Mouse (Mus musculus) stomach, embryonic 14.5 days (tissue): ENCODE results near the gene Rorc. TPM values are rescaled to one million over a fixed set of nuclear protein-coding genes. Genes with fewer than 3 reads are reported as not detected.

ENCODE experiments used
- ATAC-seq: fragments of 200-750 bp; cut with Nextera tagmentation; 2 replicates; pipeline ENCODE4 v1.8.0; 2017; ENCODE audit warnings: low read depth, moderate TSS enrichment; ENCODE audit not compliant: insufficient number of reproducible peaks, insufficient read depth, low FRiP score
- H3K27ac ChIP-seq: fragments of 300-500 bp; sonication (generic); 2 replicates; pipeline ENCODE4 v1.5.1; 2014; ENCODE audit warnings: mild to moderate bottlenecking, low read length, moderate library complexity, mixed read lengths
- H3K27me3 ChIP-seq: fragments of 300-500 bp; sonication (generic); 2 replicates; pipeline ENCODE4 v1.6.1; 2014; ENCODE audit warnings: low read length, control low read depth, mixed read lengths; ENCODE audit not compliant: control insufficient read depth, insufficient read depth
- H3K36me3 ChIP-seq: fragments of 300-500 bp; sonication (generic); 2 replicates; pipeline ENCODE4 v1.6.1; 2014; ENCODE audit warnings: mild to moderate bottlenecking, control low read depth, low read length, moderate library complexity, mixed read lengths; ENCODE audit not compliant: control insufficient read depth, insufficient read depth
- H3K4me1 ChIP-seq: fragments of 300-500 bp; sonication (generic); 2 replicates; pipeline ENCODE4 v1.6.1; 2014; ENCODE audit warnings: low read length, control low read depth, mixed read lengths; ENCODE audit not compliant: control insufficient read depth, insufficient read depth
- H3K4me2 ChIP-seq: fragments of 300-500 bp; sonication (generic); replicated peaks from 2 replicates; pipeline ENCODE4 v1.6.1; 2014; ENCODE audit warnings: low read depth, low read length, control low read depth
- H3K4me3 ChIP-seq: fragments of 300-500 bp; sonication (generic); 2 replicates; pipeline ENCODE4 v1.5.1; 2014; ENCODE audit warnings: low read depth, low read length, control low read depth
- H3K9ac ChIP-seq: fragments of 300-500 bp; sonication (generic); replicated peaks from 2 replicates; pipeline ENCODE4 v1.6.1; 2014; ENCODE audit warnings: low read depth, mild to moderate bottlenecking, control low read depth, low read length, moderate library complexity, mixed read lengths
- H3K9me3 ChIP-seq: fragments of 300-500 bp; sonication (generic); 2 replicates; pipeline ENCODE4 v1.6.1; 2016; ENCODE audit warnings: low read depth, low read length, control low read depth; ENCODE audit not compliant: control insufficient read depth
- WGBS: fragments of 180-500 bp; shearing (Covaris S2); extraction: QIAGEN DNeasy Blood & Tissue Kit; methylation state at CpG from one replicate; pipeline ENCODE4 v1.1.7; 2014; 5-methylcytosine and 5-hydroxymethylcytosine counted together
- polyA plus RNA-seq: library from polyadenylated mRNA; unstranded; fragments of >200 nt; fragmentation: Nextera tagmentation; extraction: Ambion mirVana; gene quantifications from 2 replicates; pipeline ENCODE4 v1.2.1, GENCODE M21; 2014

Rorc gene
- polyA plus RNA-seq, 1 experiment from 2014 or later: 5.3 TPM

DNA sequence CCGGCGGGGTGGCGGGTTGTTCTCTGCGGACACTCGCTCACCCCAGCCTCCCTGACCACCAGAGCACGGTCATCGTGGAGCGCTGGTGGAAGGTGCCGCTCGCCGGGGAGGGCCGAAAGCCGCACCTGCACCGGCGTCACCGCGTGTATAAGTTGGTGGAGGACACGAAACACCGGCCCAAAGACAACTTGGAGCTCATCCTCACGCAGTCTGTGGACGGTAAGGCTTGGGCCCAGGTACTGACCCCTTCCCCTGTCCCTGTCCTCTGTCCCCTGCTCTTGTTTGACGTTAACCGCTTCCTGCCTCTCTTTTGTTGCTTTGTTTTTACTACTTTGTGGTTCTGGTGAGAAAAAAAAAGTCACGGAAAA lies 71.0 kb downstream of the Rorc start, which contains the start of gene Oaz3:
TSS of gene Oaz3 (minus strand) at position 319 of the 368 bp plus-strand sequence.
- peak; percentile 48; the same call in 1 of the 2 replicates for ATAC-seq
- H3K27me3 ChIP-seq: no peaks in the 10 kb centered on the region
- 2% methylated on average over 24 of the region's 24 CpGs for WGBS
- 0 out of 2 replicates have a peak, but pooled peaks cover 5% of the 10 kb centered on the region for H3K4me1 ChIP-seq
- H3K36me3 ChIP-seq: peaks cover 31% of the 10 kb centered on the region
- peak within 1 kb of the TSS; percentile 66; the same call in 1 of the 2 replicates for H3K27ac ChIP-seq
- no peaks in the 10 kb centered on the region for H3K9me3 ChIP-seq
- peak within 1 kb of the TSS; percentile 84 for H3K4me3 ChIP-seq
- peak within 1 kb of the TSS; percentile 87 for H3K9ac ChIP-seq
- H3K4me2 ChIP-seq: peak within 1 kb of the TSS; percentile 67

Other genes with a start within 250 kb of the Rorc start
- not detected in 2 replicates for gene Gm10696, start 194.6 kb upstream of the Rorc start, polyA plus RNA-seq
- gene Gm5286, start 176.1 kb upstream of the Rorc start, polyA plus RNA-seq: not detected in 2 replicates
- gene Gm4778, start 108.8 kb upstream of the Rorc start, polyA plus RNA-seq: not detected in 2 replicates
- gene Them4, start 62.7 kb upstream of the Rorc start, polyA plus RNA-seq: 12.7 and 12.8 TPM in 2 replicates
- gene Them5, start 30.7 kb upstream of the Rorc start, polyA plus RNA-seq: 1.4 and 1.6 TPM in 2 replicates
- 2.1 and 2.2 TPM in 2 replicates for gene C2cd4d, start 10.4 kb upstream of the Rorc start, polyA plus RNA-seq
- 0.20 and 0.51 TPM in 2 replicates for gene Lingo4, start 25.7 kb downstream of the Rorc start, polyA plus RNA-seq
- gene Tdrkh, start 40.5 kb downstream of the Rorc start, polyA plus RNA-seq: 10.6 and 12.6 TPM in 2 replicates
- gene Mrpl9, start 70.5 kb downstream of the Rorc start, polyA plus RNA-seq: 66.6 and 67.5 TPM in 2 replicates
- gene Oaz3, start 71.1 kb downstream of the Rorc start, polyA plus RNA-seq: 0.66 and 0.90 TPM in 2 replicates
- gene Celf3, start 105.5 kb downstream of the Rorc start, polyA plus RNA-seq: 32.2 and 44.0 TPM in 2 replicates
- gene Riiad1, start 107.5 kb downstream of the Rorc start, polyA plus RNA-seq: 6.0 and 6.6 TPM in 2 replicates
- 35.1 and 41.9 TPM in 2 replicates for gene Snx27, start 209.9 kb downstream of the Rorc start, polyA plus RNA-seq